Mouse (Mus musculus): ENCODE results near the gene Bri3.

- TF ChIP-seq POLR2A (IDR thresholded peaks at IDR 0.05; ENCODE audit: borderline replicate concordance, extremely low read depth, low read depth, low read length) (no peak), CTCF (IDR thresholded peaks at IDR 0.05; ENCODE audit: insufficient read depth, low read length) (no peak)
These were observed 51.1 kb downstream of the Bri3 start for GRCm38 (mm10) chr5:144295357-144295756.

Data from lung, adult 2 months (tissue).